In genomic region chr2:106854758-106855157, GRCm38 (mm10) we compare ENCODE assay signal across 10 mouse cellular contexts.
DNase-seq lines count a peak whose midpoint lies in the region; ATAC-seq lines count a peak whose summit lies in the region.
"Had no signal": no experiment of that assay in that cellular context is flagged by ENCODE, and none has a peak within 500 bp of the region (broad histone marks: within the 10 kb centered on the region; RNA-seq: fewer than 3 reads in every experiment).

No protein-coding gene starts in this region.

- intact Hi-C loops in gastrocnemius, postnatal 14 days (cut with DNase I; ENCODE audit: low total_unique reads): no loop called here

- no peaks in the 10 kb centered on the region for H3K9me3 ChIP-seq in kidney, embryonic 16.5 days (ENCODE audit: low read length)
- no peaks in the 10 kb centered on the region for H3K9me3 ChIP-seq in intestine, embryonic 15.5 days
- H3K9me3 ChIP-seq: lung, embryonic 15.5 days had no signal

- 18% methylated on average over 8 of the region's 8 CpGs for WGBS in kidney, embryonic 16.5 days
- 42% methylated on average over 8 of the region's 8 CpGs for WGBS in intestine, embryonic 15.5 days

- H3K4me1 ChIP-seq in kidney, embryonic 16.5 days (ENCODE audit: insufficient read depth, low read length): peaks cover 38% of the 10 kb centered on the region
- peaks cover 30% of the 10 kb centered on the region for H3K4me1 ChIP-seq in intestine, embryonic 15.5 days (replicated peaks)

- no peaks in the 10 kb centered on the region for H3K36me3 ChIP-seq in kidney, embryonic 16.5 days (ENCODE audit: insufficient read depth, low read length)
- H3K36me3 ChIP-seq in intestine, embryonic 15.5 days: no peaks in the 10 kb centered on the region
- H3K36me3 ChIP-seq: lung, embryonic 15.5 days had no signal

- no peak overlapping the region for H3K27ac ChIP-seq in kidney, embryonic 16.5 days (ENCODE audit: low read length)
- H3K27ac ChIP-seq in intestine, embryonic 15.5 days: no peak overlapping the region
- H3K27ac ChIP-seq: lung, embryonic 15.5 days had no signal

- H3K9ac ChIP-seq in kidney, embryonic 16.5 days (replicated peaks; ENCODE audit: low read length): no peak overlapping the region; the same call in 1 of the 2 replicates
- H3K9ac ChIP-seq in intestine, embryonic 15.5 days: no peak overlapping the region
- H3K9ac ChIP-seq: lung, embryonic 15.5 days had no signal

- no peak for DNase-seq in kidney, postnatal 25 days
- DNase-seq in heart, adult 8-10 months (ENCODE audit: low spot score): peak; percentile 6
- DNase-seq in retina, embryonic 14.5 days (ENCODE audit: low spot score): peak; percentile 51
- no peak for DNase-seq in urinary bladder, postnatal 36 days (ENCODE audit: low spot score in 2 of 2)
- no peak for DNase-seq in right cerebral cortex, adult 2 months (ENCODE audit: low spot score in 2 of 2)
- no peak for DNase-seq in gastrocnemius, postnatal 14 days
- DNase-seq: right cerebral cortex, postnatal 25 days had no signal

- H3K27me3 ChIP-seq in kidney, embryonic 16.5 days (ENCODE audit: insufficient read depth, low read length): no peaks in the 10 kb centered on the region
- no peaks in the 10 kb centered on the region for H3K27me3 ChIP-seq in intestine, embryonic 15.5 days (replicated peaks)
- H3K27me3 ChIP-seq: lung, embryonic 15.5 days had no signal

- H3K4me3 ChIP-seq in kidney, embryonic 16.5 days (ENCODE audit: low read length): no peak overlapping the region
- no peak overlapping the region for H3K4me3 ChIP-seq in intestine, embryonic 15.5 days (replicated peaks)
- H3K4me3 ChIP-seq: lung, embryonic 15.5 days had no signal

- peak overlapping the region; percentile 30; the same call in 1 of the 2 replicates for H3K4me2 ChIP-seq in kidney, embryonic 16.5 days (replicated peaks; ENCODE audit: low read depth, low read length)
- H3K4me2 ChIP-seq in intestine, embryonic 15.5 days (replicated peaks): peak overlapping the region; percentile 37; the same call in 1 of the 2 replicates

- no peak for ATAC-seq in kidney, embryonic 16.5 days (ENCODE audit: low FRiP score, low TSS enrichment)
- no peak; the same call in 1 of the 2 replicates for ATAC-seq in intestine, embryonic 15.5 days

Comparison
In these comparisons a context has a peak if more than half of its experiments do, and no peak if none do; other contexts are left out.
1. DNase-seq: peak in heart, adult 8-10 months (single experiment) and retina, embryonic 14.5 days (single experiment); none in kidney, postnatal 25 days (0 of 2), urinary bladder, postnatal 36 days (0 of 2), right cerebral cortex, adult 2 months (0 of 2) and gastrocnemius, postnatal 14 days (single experiment).